Mouse (Mus musculus) right cerebral cortex, postnatal 14 days (tissue): ENCODE data around the gene Mybph.

Experiments used
- DNase-seq: peaks from one replicate; pipeline ENCODE4 v3.0.0; 2022

The Mybph gene

DNA sequence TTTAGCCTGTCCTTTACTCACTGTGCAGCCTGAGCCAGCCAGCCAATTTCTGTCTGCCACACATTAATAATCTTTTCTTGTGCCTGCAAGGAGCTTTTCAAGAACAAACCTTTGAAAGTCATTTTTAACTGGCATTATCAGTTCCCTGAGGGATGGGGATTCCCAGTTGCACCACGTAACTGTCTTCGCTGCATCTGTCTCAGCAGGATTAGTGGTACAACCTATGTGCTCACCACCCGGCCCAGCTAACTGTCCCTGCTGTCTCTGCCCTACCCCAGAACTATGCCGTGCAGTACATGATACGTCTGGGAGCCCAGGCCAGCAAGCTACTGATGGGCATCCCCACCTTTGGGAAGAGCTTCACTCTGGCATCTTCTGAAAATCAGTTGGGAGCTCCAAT lies 5.0 kb upstream of the Mybph start:
- DNase-seq: no peak

DNA sequence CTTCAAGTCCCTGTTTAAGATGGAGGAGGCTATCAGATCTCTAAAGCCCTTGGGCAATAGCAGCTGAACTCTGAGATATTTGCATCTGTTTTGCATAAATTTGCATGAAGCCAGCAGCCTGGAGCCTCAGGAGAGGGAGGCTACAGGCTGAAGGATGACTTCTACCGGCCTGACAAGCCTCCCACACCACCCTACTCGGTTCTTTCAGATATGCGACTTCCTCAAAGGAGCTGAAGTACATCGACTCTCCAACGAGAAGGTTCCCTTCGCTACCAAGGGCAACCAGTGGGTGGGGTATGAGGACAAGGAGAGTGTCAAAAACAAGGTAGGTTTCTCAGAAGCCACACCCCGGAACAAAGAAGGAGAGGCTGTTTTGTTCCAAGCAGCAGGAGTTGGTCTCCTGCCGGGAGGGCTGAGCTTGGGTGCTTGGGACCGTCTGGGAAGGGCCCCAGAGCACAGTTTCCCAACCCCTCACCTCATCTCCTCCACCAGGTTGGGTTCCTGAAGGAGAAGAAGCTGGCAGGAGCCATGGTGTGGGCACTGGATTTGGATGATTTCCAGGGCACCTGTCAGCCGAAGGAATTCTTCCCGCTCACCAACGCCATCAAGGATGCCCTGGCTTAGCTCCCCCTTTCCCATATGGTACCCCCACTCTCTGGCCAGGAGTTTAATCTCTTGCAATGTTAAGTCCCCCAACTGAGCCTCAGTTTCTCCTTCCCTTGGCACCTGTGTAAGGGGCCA lies 4.1 kb upstream of the Mybph start:
- no peak for DNase-seq

DNA sequence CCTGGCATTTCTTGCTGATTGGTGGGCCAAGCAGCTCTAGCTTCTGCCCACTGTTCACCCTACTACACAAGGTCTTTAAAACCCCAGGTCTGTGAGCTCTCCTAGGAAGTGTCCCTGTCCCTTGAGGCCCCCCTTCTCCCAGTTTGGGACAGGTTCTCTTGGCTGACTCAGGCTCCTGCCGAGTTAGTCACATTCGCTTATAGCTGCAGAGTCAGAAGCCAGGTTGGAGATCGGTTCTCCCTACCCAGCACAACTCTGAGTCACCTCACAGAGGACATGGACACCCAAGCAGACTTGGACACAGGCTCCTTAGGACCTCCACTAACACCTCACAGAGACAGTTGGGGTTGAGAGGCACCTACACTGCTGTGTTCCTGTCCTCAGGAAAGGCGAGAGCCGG lies 2.1 kb upstream of the Mybph start:
- no peak for DNase-seq

DNA sequence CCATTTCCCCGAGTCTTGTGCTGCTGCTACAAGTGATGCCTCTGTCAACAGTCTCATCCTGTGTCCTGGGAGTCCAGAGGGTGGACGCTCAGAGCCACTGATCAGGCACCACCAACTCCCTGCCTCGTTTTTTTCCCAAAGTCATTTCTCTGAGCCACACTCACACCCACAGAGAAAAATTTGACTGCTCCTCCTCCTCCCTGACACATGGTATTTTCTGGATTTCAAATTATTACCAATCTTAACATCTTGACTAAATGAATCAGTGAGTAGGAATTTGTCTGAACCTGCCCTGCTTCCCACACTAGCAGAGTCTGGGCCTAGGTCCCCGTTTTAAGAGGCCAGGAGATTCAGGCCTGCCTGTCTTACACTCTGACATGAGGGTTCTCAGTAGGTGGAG lies 1.2 kb upstream of the Mybph start:
- DNase-seq: no peak

DNA sequence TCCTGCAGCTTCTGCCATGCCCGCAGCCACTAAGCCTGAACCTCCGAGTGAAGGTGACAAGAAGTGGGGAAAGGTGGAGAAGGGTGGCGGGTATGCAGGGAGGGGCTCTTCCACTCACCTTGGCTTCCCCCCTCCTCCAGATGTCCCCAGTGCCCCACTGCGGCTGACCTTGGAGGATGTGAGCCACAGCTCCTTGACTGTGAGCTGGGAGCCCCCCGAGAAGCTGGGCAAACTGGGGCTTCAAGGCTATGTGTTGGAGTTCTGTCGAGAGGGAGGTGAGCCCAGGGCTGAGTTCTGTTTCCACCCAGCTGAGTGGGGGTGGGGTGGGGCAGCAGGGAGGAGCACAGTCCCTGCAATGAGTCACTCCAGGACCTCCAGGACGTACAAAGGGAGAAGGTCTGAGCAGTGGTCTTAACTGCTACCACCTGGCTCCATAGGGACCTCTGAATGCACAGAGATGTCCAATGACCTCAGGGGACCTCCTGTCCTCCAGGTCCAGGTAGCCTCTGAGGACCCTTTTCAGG lies 488 bp downstream of the Mybph start:
- no peak for DNase-seq

DNA sequence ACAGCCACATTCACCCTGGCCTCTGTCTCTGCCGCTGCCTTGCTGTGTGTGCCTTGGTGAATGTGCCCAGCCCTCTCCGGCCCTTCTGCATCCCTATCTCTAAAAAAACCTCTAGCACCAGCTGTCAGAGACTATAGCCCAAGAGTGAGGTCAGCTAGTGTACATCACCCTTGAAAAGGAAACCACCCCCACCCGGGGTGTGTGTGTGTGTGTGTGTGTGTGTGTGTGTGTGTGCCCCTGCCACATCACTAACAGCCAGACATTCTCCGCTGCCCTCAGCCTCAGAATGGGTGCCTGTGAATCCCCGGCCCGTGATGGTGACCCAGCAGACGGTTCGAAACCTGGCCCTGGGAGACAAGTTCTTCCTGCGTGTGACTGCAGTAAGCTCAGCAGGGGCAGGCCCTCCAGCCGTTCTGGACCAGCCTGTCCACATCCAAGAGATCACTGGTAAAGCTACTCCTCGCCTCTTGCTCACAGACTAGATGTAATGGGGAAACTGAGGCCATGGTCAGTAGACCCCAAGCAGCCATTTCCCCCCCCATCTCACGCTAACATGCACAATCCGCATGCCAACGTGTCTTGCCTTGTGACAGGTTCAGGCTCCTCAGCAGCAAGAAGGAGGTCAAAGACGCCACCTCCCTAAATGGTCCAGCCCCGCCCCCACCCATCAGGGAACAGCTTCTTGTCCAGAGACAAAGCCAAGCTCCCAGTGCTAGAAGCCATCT lies 1.2 kb downstream of the Mybph start:
- no peak for DNase-seq

DNA sequence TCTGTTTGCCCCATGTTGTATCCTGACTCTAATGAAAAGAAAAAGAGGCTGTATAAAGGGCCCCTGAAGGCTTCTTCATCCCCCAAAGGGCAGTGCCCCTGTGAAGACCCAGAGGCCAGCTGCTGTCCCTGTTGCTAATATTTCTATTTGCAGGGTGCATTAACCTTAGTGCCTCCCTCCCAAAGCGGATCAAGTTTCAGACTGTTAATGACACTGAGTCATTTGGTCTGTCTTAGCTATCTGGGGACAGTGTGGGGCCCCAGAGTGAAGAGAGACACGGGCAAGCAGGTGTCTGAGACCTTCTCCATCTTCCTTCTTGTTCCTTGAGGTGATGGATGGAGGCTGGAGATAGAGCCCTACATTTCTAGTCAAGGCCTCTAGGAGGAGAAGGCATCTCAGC lies 1.9 kb downstream of the Mybph start:
- no peak for DNase-seq

DNA sequence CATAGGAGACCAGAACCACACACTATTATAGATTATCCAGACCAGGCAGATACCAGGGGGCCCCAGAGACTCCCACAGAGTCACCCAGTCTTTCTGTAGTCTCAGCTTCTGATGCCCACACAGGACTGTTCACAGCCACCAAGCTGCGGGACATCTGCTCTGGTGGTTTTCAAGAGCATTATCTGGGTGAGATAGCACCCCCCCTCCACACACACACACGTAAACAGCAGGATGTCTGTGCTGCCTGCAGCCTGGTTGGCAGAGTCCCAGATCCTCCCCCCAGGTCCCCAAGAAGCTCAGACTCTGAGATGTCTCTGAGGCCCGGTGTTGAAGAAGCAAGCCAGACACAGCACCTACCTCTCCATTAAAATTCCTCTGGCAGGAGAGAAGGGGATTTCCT lies 2.3 kb downstream of the Mybph start:
- peak; percentile 68 for DNase-seq

DNA sequence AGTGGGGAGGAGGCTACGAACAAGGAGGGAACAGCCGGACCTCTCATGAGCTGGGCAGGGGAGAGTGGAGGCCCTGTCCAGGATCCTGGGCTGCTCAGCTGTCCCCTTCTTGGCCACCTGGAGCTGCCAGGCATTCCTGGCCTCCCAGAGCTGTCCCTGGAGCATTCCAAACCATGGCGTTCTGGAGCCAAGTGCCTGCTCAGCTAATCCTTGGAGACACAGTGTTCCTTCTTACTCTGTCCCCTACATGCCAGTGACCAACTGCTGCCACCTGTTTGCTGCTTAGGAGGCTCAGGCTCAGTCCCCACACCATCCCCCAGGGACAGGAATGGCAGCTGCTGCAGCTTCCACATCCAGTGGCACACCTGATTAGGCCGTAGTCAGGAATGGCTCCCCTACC lies 2.7 kb downstream of the Mybph start:
- DNase-seq: no peak

DNA sequence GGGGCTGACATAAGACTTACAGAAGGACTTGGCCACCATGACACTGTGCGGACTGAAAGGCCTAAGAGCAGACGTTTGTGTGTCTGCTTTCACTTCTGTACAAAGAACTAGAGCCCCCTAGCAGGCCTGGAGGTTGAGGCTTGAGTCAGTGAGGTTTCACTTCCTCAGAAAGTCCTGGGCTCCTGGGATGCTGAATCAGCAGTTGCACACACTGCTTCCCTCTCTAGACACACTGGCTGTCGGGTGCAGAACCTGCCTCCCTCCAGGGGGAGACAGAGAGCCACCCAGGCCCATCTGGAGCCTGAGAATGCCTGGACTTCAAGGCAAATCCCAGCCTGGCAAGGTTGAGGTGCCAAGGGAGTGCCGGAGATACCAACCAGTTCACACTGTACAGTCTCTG lies 3.1 kb downstream of the Mybph start:
- peak; percentile 76 for DNase-seq

DNA sequence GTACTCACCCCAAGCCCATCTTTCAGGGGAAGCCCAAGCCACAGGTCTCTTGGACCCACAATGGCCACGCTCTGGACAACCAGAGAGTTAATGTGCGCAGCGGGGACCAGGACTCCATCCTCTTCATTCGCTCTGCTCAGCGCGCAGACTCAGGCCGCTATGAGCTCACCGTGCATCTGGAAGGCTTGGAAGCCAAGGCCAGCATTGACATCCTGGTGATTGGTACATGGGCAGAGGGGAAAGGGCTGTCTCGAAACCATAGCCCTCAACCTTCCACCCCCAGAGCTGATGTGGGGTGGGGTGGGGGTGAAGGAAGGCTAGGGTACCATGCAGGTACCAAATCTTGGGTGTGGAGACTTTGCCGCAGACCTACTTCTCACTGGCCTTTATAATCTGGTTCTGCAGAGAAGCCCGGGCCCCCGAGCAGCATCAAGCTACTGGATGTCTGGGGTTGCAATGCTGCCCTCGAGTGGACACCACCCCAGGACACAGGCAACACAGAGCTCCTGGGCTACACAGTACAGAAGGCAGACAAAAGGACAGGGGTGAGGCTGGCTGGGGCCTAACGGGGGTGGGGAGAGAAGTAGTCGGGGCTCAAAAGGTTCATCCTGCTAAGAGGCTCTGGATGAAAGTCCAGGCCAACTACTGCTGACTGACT lies 4.2 kb downstream of the Mybph start:
- DNase-seq: no peak

DNA sequence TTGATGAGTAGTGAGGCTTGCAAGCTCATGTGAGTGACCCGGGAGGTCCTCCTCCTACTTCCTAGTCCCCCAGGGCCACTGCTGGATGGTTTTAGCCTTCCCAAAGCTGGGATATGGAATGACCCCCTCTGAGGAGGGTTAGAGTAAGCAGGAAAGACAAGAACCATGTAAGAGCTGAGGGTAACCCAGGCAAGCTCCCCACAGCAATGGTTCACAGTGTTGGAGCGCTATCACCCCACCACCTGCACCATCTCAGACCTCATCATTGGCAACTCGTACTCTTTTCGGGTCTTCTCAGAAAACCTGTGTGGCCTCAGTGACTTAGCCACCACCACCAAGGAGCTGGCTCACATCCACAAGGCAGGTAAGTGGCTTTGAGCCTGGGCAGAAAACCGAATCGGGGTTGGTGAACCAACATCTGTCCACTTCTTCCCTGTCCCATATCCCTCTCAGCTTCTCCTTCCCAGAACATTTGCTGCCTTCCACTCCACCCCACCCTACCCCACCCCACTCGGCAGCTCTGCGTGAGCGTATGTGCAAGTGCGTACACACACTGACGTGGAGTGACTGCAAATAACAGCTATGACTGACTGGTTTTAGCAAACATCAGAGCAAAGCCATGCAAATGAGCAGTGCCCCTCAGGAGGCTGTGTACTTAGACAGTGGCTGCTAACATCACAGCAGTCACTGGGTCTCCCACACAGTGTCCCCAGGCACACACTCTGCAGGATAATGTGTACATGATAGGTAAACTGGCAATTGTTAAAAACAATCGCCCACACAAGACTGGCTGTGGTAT lies 5.1 kb downstream of the Mybph start:
- DNase-seq: no peak

DNA sequence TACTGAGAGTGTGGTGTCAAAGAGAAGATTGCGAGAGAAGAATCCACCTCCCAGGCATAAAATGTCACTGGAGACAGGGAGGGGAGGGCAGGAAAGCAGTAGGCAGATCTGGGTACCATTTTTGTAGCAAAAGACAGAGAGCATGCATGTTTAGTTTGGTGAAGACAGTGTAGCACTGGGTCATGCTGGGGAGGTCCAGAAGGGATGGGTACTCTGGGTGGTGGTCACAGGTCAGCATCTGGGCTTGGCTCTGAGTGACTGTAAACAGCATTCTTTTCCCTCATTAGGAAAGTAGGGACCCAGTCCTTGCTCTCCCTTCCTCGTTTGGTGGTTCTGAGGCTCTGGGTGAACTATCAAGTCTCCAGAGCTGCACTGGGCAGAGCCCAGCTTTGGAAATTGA lies 7.2 kb downstream of the Mybph start:
- no peak for DNase-seq

DNA sequence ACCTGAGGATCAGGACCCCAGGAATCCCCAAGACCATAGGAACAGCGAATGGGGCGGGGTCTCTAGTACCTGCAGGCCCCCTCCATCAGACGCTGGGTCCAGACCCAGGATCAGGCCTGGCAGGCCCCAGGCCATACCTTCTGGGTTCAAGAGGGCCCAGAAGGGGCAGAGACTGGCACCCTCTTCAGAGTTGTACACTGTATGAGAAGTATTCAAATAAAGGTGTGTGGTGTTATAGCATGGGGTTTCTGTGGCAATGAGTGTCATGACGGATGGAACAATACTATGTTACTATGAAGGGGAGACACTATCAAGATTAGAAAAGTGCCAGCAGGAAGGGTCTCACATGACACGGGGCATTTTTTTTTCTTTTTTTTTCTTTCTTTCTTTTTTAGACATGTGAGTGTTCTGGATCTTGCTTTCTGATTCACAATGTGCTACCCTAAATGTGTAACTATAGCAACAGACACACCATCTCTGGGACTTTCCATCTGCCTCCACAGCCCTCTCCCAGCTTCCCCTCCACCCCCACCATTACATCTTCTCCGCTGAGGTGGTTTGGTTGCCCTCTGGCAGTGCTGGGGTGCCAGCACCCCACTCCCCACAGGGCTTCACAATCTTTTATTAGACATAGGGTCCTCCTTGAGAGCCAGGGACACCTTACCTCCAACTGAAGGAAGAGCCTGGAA lies 7.9 kb downstream of the Mybph start:
- no peak for DNase-seq

DNA sequence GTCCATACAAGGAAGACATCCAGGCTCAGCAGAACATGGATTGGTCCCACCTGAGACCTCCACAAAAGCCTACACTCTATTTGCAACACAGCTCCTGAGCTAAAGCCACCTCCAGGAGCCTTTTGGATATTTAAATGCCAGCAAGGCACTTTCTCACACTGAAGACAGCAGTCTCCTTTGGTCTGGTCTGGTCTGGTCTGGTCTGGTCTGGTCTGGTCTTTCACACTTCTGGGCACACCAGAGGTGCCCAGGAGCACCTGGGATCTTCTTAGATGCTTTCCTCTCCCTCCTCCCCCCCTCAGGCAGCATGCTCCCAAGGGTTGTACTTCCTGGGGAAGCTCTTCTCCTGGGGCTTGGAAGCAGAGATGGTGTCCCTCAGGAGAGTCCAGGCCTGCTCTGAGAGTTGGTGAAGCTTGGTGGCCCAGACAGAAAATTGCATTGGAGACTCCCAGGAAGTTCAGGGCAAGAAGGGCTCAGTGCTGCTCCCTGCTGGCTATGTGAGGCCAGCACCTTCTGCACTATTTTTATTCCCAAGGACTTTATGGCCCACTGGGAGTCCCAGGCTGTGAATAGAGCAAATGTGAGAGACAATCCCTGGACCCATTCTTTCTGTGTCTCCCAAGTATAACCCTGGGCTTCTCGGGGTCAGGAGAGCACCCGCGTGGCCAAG lies 8.6 kb downstream of the Mybph start:
- DNase-seq: peak; percentile 67

DNA sequence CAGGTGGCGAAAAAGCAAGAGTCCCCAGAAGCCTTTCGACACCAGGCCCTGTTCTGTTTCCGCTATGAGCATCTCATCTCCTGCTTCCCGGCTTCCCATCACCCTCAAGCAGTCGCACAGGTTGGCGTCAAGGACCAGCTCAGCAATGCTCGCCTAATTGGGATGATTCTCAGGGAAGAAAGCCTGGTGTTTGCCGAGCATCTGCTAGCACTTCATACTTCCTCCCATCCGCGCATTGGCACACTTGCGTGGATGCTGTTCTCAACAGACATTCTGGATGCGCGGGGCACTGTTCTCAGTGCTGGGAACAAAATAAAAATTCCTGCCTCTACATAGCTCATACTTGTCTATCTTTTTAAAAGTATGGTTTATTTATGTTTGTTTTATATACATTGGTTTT lies 11.0 kb downstream of the Mybph start:
- DNase-seq: peak; percentile 54

DNA sequence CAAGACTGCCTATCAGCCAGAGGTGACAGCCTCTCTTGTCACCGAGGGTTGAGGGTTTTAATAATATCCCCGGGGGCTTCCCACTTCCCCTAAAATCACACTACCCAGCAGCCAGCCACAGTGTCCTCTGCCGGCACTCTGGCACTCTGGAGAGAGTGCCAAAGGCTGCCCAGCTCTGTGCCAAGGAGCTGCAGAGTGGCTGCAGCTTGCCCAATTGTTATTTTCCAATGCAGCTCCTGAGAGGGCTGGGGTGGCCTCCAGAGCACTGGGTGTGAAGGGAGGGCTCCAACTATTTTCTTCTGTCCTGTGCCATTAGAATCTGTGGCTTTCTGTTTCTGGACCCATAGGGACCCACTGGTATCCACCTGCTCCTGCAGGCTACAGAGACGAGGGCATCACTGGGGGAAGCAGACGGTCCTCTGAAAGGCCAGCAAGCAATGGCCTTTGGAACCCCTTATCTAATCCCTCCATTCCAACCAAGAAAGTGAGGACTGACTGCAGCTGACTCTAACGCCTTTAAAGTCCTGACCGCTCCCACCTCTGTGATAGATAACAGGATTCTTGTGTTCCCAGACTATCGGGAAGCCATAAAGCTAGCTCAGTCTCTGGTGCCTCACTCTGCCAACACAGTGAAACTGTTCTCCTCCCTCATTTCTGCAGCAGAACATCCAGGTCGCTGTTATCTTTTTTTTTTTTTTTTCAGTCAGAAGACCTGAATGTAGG lies 12.2 kb downstream of the Mybph start:
- no peak for DNase-seq

DNA sequence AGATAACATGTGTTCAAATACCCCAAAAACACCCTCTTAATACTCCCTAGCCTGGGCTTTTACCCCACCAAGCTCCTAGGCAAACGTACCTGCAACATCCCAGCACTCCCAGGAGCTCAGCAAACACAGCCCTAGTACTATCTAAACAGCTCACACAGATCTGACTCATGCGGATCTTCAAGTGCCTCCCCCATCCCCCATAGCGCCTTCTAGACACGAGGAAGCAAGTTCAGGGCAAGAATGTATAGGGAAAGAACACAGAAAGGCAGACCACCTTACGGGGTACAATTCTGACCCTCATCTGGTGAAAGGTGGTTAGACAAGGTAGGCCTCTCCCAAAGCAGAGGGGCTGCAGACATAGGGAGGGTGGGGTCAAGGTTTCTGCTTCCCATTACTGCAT lies 12.8 kb downstream of the Mybph start:
- DNase-seq: no peak

DNA sequence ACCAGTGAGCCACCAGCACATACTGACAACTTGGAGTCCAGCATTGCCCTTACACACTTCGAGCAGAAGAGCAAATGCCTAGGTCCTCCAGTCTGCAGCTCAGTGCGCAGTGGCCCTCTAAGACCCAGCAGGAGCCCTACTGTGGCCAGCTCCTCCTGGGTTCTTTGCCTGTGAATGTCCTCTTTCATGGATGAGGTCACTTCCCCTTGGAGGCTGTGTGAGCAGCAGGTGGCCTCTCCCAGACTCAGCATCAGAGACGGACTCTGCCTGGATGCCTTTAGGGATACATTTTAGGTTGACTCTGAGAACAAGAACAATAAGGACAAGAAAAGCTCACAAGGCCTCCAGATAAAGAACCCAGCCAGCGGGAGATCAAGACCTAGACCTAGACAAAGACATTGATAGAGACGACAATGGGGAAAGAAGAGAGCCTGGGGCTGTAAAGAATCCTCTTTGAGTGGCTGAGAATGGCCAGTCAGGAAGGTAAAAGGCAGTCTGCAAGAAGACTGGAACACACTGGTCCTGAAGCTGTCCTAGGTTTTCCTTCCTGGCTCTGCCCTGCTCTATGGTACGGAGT lies 17.0 kb downstream of the Mybph start:
- no peak for DNase-seq

DNA sequence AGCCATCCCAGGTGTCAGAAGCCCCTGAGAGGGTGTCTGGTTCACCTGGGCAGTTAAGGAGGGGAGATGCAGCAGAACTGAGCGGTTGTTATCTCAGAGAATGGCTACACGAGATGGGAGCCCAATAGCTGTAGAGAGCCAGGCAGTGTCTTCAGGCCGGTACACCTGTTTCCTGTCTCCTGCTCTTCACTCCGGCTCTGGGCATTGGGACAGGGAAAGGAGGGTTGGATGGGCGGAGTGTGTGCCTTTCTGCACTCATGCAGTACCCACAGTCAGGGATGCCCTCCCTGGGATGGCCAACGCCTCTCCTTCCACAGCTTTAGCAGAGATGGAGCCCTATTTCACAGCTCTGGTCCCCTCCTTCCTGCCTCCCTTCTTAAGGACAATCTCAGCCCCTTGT lies 17.8 kb downstream of the Mybph start:
- DNase-seq: no peak

DNA sequence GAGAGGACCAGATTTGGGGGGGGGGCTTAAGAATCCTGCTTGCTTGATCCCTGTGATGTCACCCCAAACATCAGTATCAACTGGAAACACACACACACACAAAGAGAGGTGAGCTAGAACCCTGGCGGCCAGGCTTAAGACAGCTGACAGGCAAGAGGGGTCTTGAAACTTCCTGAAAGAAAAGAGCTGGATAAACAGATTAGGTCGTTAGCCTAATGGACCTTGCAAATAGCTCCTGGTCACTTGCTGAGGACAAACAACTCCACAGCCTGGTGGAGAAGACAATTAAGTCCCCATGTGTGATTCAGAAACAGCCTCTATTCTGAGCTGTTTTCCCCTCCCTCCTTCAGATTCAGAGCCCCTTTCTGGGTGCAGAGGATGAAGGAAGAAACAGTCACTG lies 18.4 kb downstream of the Mybph start:
- no peak for DNase-seq
